Mouse (Mus musculus): Measurements from ENCODE around the gene 9430007A20Rik.
"Not testable (repeated sequence)": the region's sequence is repeated elsewhere in the genome, so short reads cannot be mapped to it uniquely, and the experiment has no call there.

9430007A20Rik gene

DNA sequence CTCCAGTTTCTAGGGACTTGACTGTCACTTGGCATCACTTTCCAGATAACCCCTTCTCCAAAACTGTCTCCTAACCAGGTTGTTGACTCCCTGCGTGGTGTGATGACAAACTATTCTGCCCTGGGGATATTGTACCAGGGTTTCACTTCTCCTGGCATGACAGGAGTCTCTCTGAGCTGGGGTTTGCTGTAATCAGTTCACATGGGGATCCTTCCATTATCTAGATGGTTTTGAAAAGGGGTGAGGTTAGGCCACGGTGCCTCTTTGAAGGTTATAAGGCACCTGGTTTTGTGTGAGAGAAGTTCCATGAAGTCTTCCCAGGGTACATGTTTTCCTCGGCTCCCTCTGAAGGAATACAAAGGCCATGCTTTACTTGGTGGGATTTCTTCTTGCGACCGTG is at the start of gene 9430007A20Rik:
TSS of gene 9430007A20Rik (plus strand) at position 301 of the 400 bp plus-strand sequence.
- DNase-seq (ENCODE audit: low spot score in 2 of 2) = no peak

DNA sequence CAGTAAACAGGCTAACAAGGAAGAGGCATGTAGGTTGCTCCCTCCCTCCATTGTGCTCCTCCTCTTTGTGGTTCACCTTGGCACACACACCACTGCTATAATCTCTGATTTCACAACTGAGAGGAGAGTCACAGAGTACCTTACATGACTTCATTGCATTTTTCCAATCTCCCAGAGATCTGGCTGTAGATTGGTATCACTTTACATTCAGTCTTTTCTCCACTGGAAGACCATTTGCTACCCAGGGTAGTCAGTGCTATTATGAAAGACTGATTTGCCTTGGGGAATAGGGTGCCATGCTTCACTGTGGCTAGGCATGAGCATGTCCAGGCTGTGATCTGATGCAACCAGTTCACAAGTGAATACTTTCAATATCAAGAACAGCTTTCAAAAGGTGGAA is 26.3 kb upstream of the 9430007A20Rik start:
- no peak for DNase-seq (ENCODE audit: low spot score in 2 of 2)

DNA sequence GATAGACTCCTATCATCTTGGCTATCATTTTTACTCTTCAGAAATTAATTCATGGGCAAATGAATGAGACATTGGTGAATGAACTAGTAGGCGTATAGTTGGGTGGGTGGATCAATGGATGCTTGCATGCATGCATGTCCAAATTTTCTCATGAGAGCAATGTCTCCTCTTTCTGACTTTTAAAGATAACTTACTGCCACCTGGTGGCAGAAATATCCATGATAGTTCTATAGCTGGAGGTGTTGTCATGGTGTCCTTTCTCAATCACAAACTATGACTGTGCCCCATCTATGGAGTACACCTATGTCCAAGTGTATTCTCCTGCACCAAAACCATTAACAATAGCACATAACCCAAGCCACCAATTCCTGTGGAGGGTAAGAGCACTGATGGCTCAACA is 13.1 kb upstream of the 9430007A20Rik start:
- DNase-seq (ENCODE audit: low spot score in 2 of 2) = no peak

DNA sequence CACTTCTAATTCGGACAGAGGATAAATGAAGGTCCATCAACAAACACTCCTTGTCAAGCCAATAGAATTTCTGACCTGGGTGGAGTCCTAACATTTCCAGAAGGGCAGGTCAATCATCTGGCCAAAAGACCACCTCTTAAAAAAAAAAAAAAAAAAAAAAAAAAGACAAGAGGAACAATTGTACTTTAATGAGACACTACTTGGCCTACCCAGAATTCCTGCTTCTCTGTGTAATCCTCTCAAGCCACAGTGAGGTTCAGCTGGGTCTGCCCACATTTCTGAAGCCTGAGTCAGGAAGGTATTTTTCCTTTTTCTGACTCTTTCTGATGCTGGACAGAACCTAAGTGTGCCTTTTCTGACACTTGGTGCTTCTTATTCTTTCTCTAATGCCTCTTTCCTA is 25.1 kb downstream of the 9430007A20Rik start:
- no peak for DNase-seq (ENCODE audit: low spot score in 2 of 2)

DNA sequence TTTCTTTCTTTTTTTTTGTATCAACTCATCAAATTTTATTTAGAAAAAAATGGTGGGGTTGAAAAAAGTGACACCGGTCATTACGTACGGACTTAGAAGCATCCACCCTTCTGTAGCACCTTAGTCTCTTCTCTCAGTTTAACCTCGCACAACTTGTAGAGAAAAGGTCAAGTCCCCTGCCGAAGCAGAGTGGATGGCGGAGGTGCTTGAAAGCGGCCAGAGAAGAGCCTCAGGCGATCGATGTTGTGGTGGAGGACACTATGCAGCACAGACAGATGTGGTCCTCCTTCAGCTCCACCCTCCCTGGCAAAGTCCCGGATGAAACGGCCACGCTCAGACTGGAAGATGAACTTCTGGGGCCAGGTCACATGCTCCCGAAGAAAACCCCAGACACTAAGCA is 25.7 kb downstream of the 9430007A20Rik start:
- not testable (repeated sequence) for DNase-seq (ENCODE audit: low spot score in 2 of 2)

- no peak for DNase-seq (ENCODE audit: low spot score in 2 of 2)
Measured at GRCm38 (mm10) chr4:144551156-144551555, 31.5 kb downstream of the 9430007A20Rik start.

- DNase-seq (ENCODE audit: low spot score in 2 of 2) = no peak
Measured at GRCm38 (mm10) chr4:144559792-144560191, 40.2 kb downstream of the 9430007A20Rik start.

DNA sequence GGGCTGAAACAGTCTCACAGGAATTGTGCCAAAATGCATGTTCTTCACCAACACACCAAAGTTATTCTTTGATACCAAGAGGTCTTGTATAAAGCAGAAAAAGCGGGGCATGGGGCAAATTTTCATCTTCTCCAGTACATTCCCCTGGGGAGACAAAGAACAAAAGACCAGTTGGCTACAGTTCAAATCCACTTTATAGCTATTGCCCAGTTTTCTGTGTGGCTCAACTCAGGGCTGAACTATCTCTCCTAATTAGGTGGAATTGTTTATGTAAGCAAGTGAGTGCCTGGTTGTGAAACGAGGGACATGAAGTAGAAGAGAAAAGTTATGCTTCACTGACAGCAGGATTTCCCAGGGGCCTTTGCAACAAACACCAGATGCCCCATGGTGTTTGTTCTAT is 41.6 kb downstream of the 9430007A20Rik start:
- DNase-seq (ENCODE audit: low spot score in 2 of 2) = no peak

DNA sequence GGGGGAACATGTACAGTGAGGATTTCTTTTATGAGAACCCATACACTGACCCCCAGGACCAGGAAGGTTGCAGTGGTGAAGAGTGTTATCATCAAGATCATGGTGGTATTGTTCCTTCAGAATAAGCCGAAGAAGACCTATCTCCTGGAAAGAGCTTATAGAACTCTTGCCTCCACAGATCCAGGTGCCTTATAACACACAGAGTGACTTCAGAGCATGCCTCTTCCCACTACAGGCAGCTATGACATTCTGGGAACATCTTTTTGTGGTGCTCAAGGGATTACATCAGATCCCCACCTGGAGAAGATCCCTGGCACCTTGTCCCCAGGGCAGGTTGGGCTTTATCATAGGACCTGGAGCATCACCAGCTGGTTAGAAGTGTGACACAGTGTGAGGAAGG is 45.4 kb downstream of the 9430007A20Rik start, which contains the start of gene Gm13124:
TSS of gene Gm13124 (minus strand) at position 101 of the 400 bp plus-strand sequence.
- no peak for DNase-seq (ENCODE audit: low spot score in 2 of 2)

- no peak for DNase-seq (ENCODE audit: low spot score in 2 of 2)
Measured at GRCm38 (mm10) chr4:144567752-144568151, 48.1 kb downstream of the 9430007A20Rik start.
